Mouse (Mus musculus) ES-Bruce4 (cell line): Measurements from ENCODE around the gene Nrbf2.
A peak's percentile ranks its signal among the peaks of the same experiment; 100 is the strongest.

Experiments used
- CTCF ChIP-seq: IDR thresholded peaks from one replicate; pipeline ENCODE4 v1.8.1; 2011; ENCODE audit warnings: low read depth, low read length
- EP300 ChIP-seq: IDR thresholded peaks from 2 replicates; pipeline ENCODE4 v1.6.1; 2011; ENCODE audit warnings: low read depth, low read length; ENCODE audit not compliant: insufficient read depth
- POLR2A ChIP-seq: IDR thresholded peaks from one replicate; pipeline ENCODE4 v1.8.1; 2011; ENCODE audit warnings: low read length; ENCODE audit not compliant: insufficient read depth

DNA sequence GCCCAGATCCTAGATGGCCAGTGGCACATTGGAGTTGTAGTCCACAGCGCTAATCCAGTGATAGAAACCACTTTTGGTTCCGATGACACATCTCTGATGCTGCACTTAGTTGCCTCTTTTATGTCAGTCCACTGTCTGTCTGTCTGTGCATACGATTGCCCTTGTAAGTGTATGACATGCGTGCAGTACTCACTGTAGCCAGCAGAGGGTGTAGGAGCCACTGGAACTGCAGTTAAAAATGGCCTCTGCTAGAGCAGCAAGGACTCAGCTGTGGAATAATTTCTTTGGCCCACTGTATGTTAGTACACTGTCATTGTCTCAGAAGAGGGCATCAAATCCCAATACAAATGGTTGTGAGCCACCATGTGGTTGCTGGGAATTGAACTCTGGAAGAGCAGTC, 38.0 kb downstream of the Nrbf2 start:
- TF ChIP-seq CTCF (peak; percentile 57), POLR2A (no peak), EP300 (no peak)
